Mouse (Mus musculus) lung, adult 18-20 months (tissue): ENCODE measurements around the gene Epb41l1.

Experiments
- DNase-seq, 2 experiments: peaks; one replicate each; pipeline ENCODE4 v3.0.0; 2022; ENCODE audit warnings: mixed read lengths in 2 of 2

The Epb41l1 gene

GRCm38 (mm10) chr2:156462154-156463029 lies 41.7 kb downstream of the Epb41l1 start:
- no peak for DNase-seq

GRCm38 (mm10) chr2:156464416-156464815 lies 43.7 kb downstream of the Epb41l1 start:
- DNase-seq = no peak

GRCm38 (mm10) chr2:156467538-156467937 lies 46.8 kb downstream of the Epb41l1 start:
- DNase-seq = no peak

- DNase-seq = no peak
Measured at GRCm38 (mm10) chr2:156468890-156469289, 48.2 kb downstream of the Epb41l1 start.

- DNase-seq = no peak
Measured at GRCm38 (mm10) chr2:156469508-156469907, 48.8 kb downstream of the Epb41l1 start.

GRCm38 (mm10) chr2:156470938-156471337 lies 50.2 kb downstream of the Epb41l1 start:
- no peak for DNase-seq

GRCm38 (mm10) chr2:156472336-156472735 lies 51.6 kb downstream of the Epb41l1 start:
- DNase-seq = no peak

- DNase-seq = no peak
Measured at GRCm38 (mm10) chr2:156473696-156474095, 53.0 kb downstream of the Epb41l1 start.

GRCm38 (mm10) chr2:156474111-156474510 lies 53.4 kb downstream of the Epb41l1 start:
- DNase-seq = no peak

GRCm38 (mm10) chr2:156474891-156475284 lies 54.2 kb downstream of the Epb41l1 start:
- DNase-seq = peak; percentile 86 to 90

- peak; percentile 65 to 72 for DNase-seq
Measured at GRCm38 (mm10) chr2:156475285-156476110, 54.8 kb downstream of the Epb41l1 start.

GRCm38 (mm10) chr2:156476111-156476747 lies 55.5 kb downstream of the Epb41l1 start:
- DNase-seq = no peak

- no peak for DNase-seq
Measured at GRCm38 (mm10) chr2:156476748-156477151, 56.0 kb downstream of the Epb41l1 start.

- no peak for DNase-seq
Measured at GRCm38 (mm10) chr2:156478046-156478690, 57.5 kb downstream of the Epb41l1 start.

GRCm38 (mm10) chr2:156479833-156480232 lies 59.1 kb downstream of the Epb41l1 start:
- no peak for DNase-seq

GRCm38 (mm10) chr2:156480267-156480666 lies 59.6 kb downstream of the Epb41l1 start:
- DNase-seq = no peak

- DNase-seq = peak; percentile 65 to 66
Measured at GRCm38 (mm10) chr2:156482299-156482698, 61.6 kb downstream of the Epb41l1 start.

GRCm38 (mm10) chr2:156482764-156483163 lies 62.1 kb downstream of the Epb41l1 start:
- DNase-seq = no peak

- no peak for DNase-seq
Measured at GRCm38 (mm10) chr2:156483204-156483603, 62.5 kb downstream of the Epb41l1 start.

- DNase-seq = no peak
Measured at GRCm38 (mm10) chr2:156486086-156486751, 65.5 kb downstream of the Epb41l1 start.

GRCm38 (mm10) chr2:156487589-156488160 lies 67.0 kb downstream of the Epb41l1 start:
- no peak for DNase-seq
